Mouse (Mus musculus) thymus, postnatal 14 days (tissue): ENCODE results near the gene Tbp.

ENCODE experiments used
- DNase-seq: peaks from one replicate; pipeline ENCODE4 v3.0.0; 2021

Tbp gene

DNA sequence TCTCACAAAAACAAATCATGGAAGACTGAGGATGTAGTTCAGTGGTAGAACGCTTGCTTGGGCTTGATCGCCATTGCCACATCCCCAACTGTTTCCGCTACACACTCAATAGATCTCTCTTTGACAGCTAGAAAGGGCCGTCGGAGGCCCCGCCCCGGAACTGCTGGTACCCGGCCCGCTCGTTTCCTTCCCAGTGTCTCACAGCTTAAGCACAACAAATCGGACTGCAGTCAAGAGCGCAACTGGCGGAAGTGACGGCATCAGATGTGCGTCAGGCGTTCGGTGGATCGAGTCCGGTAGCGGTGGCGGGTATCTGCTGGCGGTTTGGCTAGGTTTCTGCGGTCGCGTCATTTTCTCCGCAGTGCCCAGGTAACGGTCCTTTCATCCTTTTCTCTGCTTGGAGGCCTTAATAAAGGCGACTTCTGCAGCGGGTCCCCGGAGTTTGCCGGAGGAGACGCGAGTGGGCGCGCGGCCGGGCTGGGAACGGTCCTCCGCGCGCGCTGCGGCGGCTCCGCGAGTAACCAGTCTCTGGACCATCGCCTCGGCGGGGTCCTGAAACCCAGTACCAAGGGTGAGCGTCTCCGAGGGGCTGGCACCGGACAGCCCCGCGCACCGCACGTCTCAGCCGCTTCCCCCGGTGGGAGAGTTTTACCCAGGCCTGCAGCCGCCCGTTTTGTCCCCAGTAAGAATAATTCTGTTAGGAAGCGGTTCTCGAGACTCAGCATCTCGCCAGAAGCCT lies at the start of gene Tbp, which contains the start of gene Psmb1:
Tbp (plus strand) TSS at position 233 of the 739 bp plus-strand sequence.
Psmb1 (minus strand) TSS at position 96 of the 739 bp plus-strand sequence.
- peak; percentile 97 for DNase-seq

- DNase-seq = no peak
Measured at GRCm38 (mm10) chr17:15455203-15455602, 44.5 kb upstream of the Tbp start.

DNA sequence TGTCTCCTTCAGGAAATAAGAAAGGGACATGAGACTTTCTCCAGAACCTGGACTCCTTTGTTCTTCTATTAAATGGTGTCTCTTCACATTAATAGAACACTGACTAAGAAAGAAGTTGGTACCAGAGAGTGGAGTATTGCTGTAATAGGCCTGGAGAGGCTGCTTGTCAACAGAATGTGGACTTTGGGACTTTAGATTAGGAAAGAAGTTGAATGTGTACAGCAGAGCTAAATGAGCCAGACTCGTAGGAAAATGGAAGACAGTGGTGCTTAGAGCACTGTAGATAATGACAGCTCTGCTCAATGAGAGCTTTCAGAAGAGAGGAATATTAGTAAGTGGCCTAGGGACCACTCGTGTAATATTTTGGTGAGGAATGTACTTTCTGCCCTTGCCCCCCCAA lies 43.1 kb upstream of the Tbp start:
- no peak for DNase-seq

DNA sequence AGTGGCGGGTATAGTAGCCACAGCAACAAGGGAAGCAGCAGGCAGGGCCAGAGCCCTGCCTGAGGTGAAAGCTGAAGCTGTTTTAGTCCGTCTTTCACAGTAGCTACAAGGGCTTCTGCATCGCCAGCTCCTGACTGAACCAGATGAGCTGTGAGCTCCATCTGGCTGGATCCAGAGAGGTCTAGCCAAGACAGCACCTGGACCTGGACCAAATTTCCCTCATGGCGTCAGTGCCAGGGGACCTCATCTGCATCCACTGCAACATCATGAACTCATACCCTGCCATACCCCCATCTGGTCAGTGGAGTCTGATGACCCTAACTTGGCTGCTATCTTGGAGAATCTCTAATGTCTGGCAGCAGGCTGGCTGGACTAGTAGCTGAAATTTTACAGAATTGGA lies 39.9 kb upstream of the Tbp start:
- DNase-seq = no peak

GRCm38 (mm10) chr17:15461921-15462495 lies 37.7 kb upstream of the Tbp start:
- DNase-seq = no peak

DNA sequence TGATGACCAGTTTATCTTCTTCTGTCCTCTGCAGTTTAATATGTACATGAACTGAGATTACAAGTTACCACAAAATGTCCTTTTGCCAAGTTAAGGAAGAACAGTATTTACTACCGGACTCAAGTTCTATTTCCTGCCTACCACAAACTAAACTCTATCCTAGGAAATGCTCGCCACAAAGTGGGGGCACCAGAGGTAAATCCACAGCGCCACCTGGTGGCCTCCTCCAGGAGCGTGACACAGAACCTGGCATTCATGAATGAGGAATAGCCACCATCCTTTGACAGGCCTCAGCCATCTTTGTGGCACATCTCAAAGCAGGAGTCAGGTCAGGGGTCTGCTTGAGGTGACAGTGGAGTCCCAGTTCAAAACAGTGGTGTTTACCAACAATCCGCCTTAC lies 32.0 kb upstream of the Tbp start:
- DNase-seq = peak; percentile 77

DNA sequence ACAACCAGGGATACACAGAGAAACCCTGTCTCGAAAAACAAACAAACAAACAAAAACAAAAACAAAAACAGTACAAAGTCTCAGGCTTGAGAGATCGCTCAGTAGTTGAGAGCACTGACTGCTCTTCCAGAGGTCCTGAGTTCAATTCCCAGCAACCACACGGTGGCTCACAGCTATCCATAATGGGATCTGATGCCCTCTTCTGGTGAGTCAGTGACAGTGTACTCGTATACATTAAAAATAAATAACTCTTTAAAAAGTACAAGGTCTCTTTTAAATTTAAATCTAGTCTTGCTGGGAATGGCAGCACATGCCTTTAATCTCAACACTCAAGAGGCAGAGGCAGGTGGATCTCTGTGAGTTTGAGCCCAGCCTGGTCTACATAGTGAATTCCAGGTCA lies 27.0 kb upstream of the Tbp start:
- DNase-seq = no peak

- no peak for DNase-seq
Measured at GRCm38 (mm10) chr17:15490542-15490941, 9.1 kb upstream of the Tbp start.

DNA sequence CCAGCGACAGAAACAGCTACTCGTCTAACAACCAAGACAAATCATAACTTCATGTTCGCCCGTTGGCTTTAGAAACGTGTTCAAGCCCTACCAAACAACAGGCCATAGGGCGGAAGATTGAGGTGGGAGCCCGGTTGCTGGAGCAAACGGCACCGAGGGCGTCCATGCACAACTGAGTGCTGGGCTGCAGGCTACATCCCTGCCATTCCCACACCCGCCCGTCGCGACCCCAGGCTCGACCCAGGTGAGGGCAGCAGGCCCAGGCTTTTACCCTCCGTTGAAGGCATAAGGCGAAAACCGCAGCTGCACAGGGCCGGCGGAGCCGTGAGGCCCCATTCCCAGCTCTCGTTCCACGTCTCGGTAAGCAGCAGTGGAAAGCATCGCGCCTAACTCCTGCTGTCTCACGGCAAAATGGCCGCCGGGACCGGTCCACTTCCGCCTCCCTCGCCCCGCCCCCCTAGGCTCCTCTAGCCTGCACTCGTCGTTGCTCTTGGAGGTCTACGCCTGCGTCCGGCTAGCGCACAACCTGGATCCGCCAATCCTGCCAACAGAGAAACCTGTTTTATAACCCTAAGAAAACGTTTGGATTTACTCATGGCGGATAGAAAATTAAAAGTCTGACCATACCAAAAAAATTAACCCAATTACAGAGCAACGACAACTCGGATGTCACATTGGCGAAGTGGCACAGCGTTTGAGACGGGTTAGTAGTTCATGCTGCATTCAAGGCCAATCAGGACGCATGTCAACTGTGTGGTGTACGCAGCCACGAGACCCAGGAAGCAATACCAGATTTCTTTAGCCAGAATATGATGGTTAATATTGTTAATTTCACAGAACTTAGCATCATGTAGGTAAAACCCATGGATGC lies 1.6 kb upstream of the Tbp start:
- DNase-seq = peak; percentile 96

GRCm38 (mm10) chr17:15498753-15499113 lies 955 bp upstream of the Tbp start:
- no peak for DNase-seq

DNA sequence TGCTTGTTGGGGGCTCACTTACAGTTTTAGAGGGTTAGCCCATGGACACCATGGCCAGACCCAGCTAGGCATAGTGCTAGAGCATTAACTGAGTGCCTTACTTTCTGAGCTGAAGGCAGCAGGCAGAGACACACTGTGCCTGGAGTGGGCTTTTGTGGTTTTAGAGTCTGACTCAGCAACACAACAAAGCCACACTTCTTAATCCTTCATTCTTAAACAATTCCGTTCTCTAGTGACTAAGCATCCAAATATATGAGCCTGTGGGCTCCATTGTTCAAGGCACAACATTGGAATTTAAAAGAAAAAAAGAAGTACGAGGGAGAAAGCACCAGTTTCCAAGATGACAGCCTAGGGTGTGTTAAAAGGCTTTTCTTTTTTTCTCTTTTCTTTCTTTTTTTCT lies 11.0 kb downstream of the Tbp start:
- no peak for DNase-seq

GRCm38 (mm10) chr17:15517776-15518175 lies 18.1 kb downstream of the Tbp start:
- no peak for DNase-seq

DNA sequence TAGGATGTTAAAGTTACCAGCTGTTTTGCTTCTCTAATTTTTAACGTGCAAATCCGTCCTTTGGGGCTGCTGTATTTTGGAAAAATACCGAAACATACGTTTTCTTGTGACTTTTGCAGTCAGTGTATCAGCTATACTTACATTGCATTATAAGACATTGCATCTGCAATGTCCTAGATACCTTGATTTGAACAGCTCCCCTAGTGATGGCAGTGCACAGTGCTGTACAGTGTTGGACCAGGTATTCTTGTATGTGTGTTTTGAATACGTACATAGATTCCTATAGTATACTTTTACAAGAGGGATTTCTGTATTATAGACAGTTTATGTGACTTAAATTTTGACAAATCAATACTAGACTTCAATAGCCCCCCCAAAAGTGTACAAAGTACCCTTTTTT lies 18.5 kb downstream of the Tbp start:
- no peak for DNase-seq

DNA sequence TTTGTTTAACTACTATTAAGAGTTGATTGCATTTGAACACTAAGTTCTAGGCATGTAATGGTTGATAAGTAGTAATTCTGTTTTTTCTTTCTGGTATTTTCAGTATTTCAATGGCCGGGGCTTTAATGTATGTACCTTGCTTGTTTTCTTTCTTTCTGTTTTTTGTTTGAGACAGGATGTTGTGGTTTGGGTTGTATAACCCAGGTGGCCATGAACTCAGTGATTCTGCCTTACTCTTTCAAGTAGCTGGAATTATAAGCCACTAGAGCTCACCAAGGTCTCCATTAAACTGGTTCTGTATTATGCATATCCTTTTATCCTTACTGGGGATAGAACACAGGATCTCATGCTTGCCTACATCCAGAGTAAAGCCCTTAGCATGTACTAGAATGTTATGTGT lies 19.1 kb downstream of the Tbp start:
- no peak for DNase-seq

GRCm38 (mm10) chr17:15526304-15526703 lies 26.6 kb downstream of the Tbp start:
- peak; percentile 16 for DNase-seq

DNA sequence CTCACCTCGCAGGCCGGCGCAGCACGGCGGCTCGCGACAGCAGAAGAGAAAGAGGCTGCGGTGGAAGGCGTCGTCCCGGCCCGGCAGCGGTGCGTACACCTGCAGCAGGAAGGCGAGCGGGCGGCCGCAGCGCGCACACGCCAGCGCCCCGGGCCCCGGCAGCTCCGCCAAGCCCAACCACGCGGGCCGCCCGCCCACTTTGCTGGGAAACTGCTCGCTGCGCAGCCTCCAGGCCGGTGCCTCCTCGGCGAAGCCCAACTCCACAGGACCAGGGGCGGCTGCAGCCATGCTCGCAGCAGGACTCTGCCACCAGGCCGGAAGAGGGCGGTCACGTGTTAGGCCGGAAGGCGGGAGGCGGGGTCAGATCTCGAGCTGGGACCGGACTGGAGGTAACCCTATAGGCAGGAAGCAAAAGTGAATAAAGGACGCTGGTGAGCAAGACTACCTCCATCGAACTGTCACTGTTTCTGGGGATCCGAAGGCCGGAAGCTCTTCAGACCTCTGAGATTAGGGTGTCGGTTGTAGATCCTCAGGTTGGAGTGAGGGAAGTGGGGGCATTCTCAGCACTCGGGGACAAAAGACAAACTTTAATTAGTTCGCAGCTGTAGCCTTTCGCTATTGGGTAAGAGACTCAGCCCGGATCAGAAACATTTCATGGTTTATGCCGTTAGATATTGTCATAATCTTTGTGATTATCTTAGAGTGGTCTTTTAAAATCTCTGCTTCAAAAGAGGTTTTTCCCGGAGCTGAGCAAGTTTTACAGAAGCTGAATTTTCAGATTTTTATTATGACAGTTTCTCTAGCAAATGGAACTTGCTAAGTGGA lies 27.5 kb downstream of the Tbp start, which contains the start of gene Pdcd2:
Pdcd2 (minus strand) TSS at position 316 of the 825 bp plus-strand sequence.
- peak; percentile 95 for DNase-seq

DNA sequence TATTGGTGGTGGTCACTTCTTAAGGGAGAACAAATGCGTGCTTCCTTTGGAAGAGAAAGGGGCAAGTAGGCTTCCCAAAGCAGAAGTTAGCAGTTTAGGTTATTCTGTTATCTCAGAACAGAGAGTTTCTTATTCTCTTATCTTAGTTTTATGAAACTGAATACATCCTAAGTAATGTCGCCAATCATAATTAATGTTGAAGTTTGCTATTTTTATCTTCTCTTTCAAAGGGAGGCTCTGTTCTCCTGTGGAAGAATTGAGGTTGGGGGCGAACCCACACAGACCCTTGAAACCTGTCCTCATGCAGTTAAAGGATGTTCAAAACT lies 28.1 kb downstream of the Tbp start:
- DNase-seq = no peak

DNA sequence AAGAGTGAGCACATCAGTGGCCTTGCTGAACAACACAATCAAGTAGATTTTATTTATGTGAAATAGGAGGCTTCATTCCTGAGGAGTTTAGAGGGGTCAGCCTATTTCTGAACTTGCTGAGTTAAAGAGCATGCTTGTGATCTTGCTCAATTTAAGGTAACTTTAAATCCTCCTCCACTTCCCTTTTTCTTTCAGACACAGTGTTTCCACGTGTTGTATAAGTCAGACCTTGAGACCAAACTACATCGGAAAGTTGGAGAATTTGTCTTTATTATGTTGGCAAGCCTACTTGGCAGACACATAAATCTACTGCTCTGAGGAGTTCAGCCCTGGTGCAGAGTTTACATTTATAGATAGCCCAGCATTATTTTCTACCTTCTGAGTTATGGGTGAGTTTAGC lies 29.2 kb downstream of the Tbp start:
- DNase-seq = no peak

DNA sequence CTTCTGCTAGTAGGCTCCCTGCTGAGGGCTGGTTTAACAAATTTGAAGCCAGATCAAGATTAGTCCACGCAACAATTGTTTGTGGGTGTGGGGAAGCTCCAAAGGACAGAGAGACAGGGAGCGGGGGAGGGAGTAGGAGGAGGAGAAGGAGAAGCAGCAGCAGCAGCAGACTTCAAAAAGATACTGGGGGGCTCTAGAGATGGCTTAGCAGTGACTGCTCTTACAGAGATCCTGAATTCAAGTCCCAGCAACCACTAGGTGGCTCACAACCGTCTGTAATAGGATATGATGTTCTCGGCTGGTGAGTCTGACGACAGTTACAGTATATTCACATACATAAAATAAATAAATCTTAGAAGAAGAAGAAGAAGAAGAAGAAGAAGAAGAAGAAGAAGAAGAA lies 30.5 kb downstream of the Tbp start:
- peak; percentile 71 for DNase-seq

- DNase-seq = no peak
Measured at GRCm38 (mm10) chr17:15535162-15535800, 35.6 kb downstream of the Tbp start.

- DNase-seq = no peak
Measured at GRCm38 (mm10) chr17:15535943-15536342, 36.3 kb downstream of the Tbp start.

DNA sequence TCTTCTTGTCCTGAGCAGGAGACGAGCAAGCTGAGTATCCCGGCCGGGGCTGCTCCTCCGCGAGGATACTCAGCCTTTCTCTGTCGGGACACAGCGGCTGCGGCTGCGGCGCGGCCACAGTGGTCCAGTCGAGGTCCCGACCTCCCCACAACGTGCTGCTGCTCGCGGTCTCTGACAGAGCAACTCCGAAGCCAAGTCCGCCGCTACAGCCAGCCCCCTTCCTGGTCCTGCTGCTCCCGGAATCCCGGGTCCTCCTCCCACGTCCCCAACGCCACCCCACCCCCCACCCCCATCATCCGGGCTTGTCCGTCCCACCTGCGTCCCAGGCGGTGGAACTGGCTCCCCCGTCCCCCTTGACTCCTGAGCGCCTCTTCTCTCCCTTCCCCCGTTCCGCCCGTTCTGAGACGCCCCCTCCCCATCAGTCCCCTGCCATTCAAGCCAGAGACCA lies 36.8 kb downstream of the Tbp start:
- DNase-seq = no peak
